Mouse (Mus musculus) small intestine, adult 2 months (tissue): ENCODE data around the gene C9.

Experiments used
- CTCF ChIP-seq: fragments of 200-500 bp; IDR thresholded peaks from 2 replicates; pipeline ENCODE4 v1.5.1; 2012; ENCODE audit warnings: low read depth, mild to moderate bottlenecking, control low read depth, inconsistent platforms, low read length, moderate library complexity, mixed read lengths; ENCODE audit not compliant: insufficient replicate concordance, insufficient read length; ENCODE audit errors: extremely low read depth
- POLR2A ChIP-seq: fragments of 200-500 bp; IDR thresholded peaks from 2 replicates; pipeline ENCODE4 v1.6.1; 2012; ENCODE audit warnings: low read depth, mild to moderate bottlenecking, control low read depth, inconsistent platforms, low read length, moderate library complexity

DNA sequence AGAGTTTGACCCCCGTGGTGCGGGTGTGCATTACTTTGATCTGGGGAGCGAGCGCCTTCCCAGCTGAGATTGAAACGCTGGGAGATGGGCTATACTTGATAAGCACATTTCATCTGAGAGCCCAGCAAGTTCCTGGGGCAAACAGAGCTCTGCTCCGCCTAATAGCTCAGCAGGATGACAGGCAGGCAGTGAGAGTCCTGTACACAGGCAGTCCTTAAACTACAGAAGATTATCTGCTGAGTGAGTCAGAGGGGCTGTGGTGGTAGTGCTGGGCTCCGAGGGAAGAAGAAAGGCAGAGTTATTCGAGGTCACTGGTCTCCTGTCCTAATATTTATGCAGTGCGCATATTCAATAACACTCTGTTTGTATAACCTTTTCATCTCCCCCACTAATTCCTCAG is 3.8 kb downstream of the C9 start:
- no peak for TF ChIP-seq CTCF
- TF ChIP-seq POLR2A = no peak
